Mouse (Mus musculus) CH12.LX (cell line): ENCODE data around the gene Ahnak. TPM values are rescaled to one million over a fixed set of nuclear protein-coding genes. Genes with fewer than 3 reads are reported as not detected.

Experiments
- DNase-seq: peaks from one replicate; pipeline ENCODE4 v3.0.0-alpha.2; 2013; ENCODE audit errors: extremely low read depth
- H3K27ac ChIP-seq: 2 replicates; pipeline ENCODE4 v1.5.1; 2012; ENCODE audit warnings: low read depth, mild to moderate bottlenecking, control low read depth, moderate library complexity; ENCODE audit not compliant: insufficient read depth
- H3K27me3 ChIP-seq: replicated peaks from 2 replicates; pipeline ENCODE3; 2012; ENCODE audit warnings: inconsistent platforms
- H3K36me3 ChIP-seq, 2 experiments: replicated peaks in 1 of 2; 2 replicates each; pipeline versions ENCODE3 to v1.6.1; 2012; ENCODE audit warnings: inconsistent platforms in 1 of 2, low read length in 1 of 2, mild to moderate bottlenecking in 1 of 2, mixed read lengths in 1 of 2, moderate library complexity in 1 of 2; ENCODE audit not compliant: control insufficient read depth in 1 of 2, insufficient read depth in 1 of 2
- H3K4me1 ChIP-seq, 2 experiments: 2 replicates each; pipeline ENCODE4 v1.6.1; 2012; ENCODE audit warnings: inconsistent platforms in 1 of 2, moderate library complexity in 1 of 2; ENCODE audit not compliant: insufficient read depth in 2 of 2, control insufficient read depth in 1 of 2
- H3K4me2 ChIP-seq: 2 replicates; pipeline ENCODE4 v1.6.1; 2012; ENCODE audit warnings: low read depth, mild to moderate bottlenecking, control low read depth; ENCODE audit not compliant: poor library complexity, insufficient read depth, severe bottlenecking
- H3K4me3 ChIP-seq, 3 experiments: fragments of 150-350 bp in 1 of 3; sonication (generic) in 1 of 3; replicated peaks in 1 of 3; 2 replicates each; pipeline versions ENCODE3 to v1.5.1; 2011 to 2012; ENCODE audit warnings: low read depth in 2 of 3, low read length in 2 of 3, mild to moderate bottlenecking in 2 of 3, moderate library complexity in 2 of 3, control low read depth in 1 of 3, improper control_type of control experiment in 1 of 3, inconsistent platforms in 1 of 3, mixed read lengths in 1 of 3; ENCODE audit not compliant: poor library complexity in 1 of 3
- H3K79me2 ChIP-seq: replicated peaks from 2 replicates; pipeline ENCODE4 v1.6.1; 2012; ENCODE audit warnings: mild to moderate bottlenecking, moderate library complexity; ENCODE audit not compliant: control insufficient read depth, poor library complexity, insufficient read depth, severe bottlenecking; ENCODE audit errors: extremely low read depth
- H3K9ac ChIP-seq: 2 replicates; pipeline ENCODE4 v1.6.1; 2012; ENCODE audit warnings: low read depth, mild to moderate bottlenecking, control low read depth, moderate library complexity; ENCODE audit not compliant: insufficient read depth
- H3K9me3 ChIP-seq: replicated peaks from 2 replicates; pipeline ENCODE3; 2012; ENCODE audit warnings: low read length, inconsistent platforms, mixed read lengths
- CHD1 ChIP-seq: IDR thresholded peaks from 2 replicates; pipeline ENCODE4 v1.6.1; 2012; ENCODE audit warnings: low read depth, low read length, improper control_type of control experiment, inconsistent platforms
- ELF1 ChIP-seq: IDR thresholded peaks from 2 replicates; pipeline ENCODE4 v1.6.1; 2014; ENCODE audit warnings: low read depth, mild to moderate bottlenecking, inconsistent platforms, low read length, improper control_type of control experiment
- EP300 ChIP-seq: IDR thresholded peaks from 2 replicates; pipeline ENCODE4 v1.6.1; 2011; ENCODE audit warnings: low read length, improper control_type of control experiment
- ETS1 ChIP-seq: conservative IDR thresholded peaks from 2 replicates; pipeline ENCODE4 v1.6.1; 2012; ENCODE audit warnings: low read depth, mild to moderate bottlenecking, inconsistent platforms, low read length, improper control_type of control experiment, moderate library complexity
- GABPA ChIP-seq: IDR thresholded peaks from 2 replicates; pipeline ENCODE4 v1.6.1; 2012; ENCODE audit warnings: low read depth, low read length, improper control_type of control experiment, inconsistent platforms; ENCODE audit not compliant: insufficient replicate concordance
- HCFC1 ChIP-seq: IDR thresholded peaks from 2 replicates; pipeline ENCODE4 v1.6.1; 2012; ENCODE audit warnings: low read depth, mild to moderate bottlenecking, inconsistent platforms, low read length, improper control_type of control experiment
- JUND ChIP-seq: conservative IDR thresholded peaks from 2 replicates; pipeline ENCODE4 v1.6.1; 2011; ENCODE audit warnings: low read depth, low read length, improper control_type of control experiment
- KAT2A ChIP-seq: IDR thresholded peaks from 2 replicates; pipeline ENCODE4 v1.6.1; 2012; ENCODE audit warnings: low read length, improper control_type of control experiment, inconsistent platforms; ENCODE audit not compliant: insufficient replicate concordance
- MAFK ChIP-seq: IDR thresholded peaks from 2 replicates; pipeline ENCODE4 v1.6.1; 2011; ENCODE audit warnings: low read length, improper control_type of control experiment; ENCODE audit not compliant: insufficient replicate concordance
- MAZ ChIP-seq: IDR thresholded peaks from 2 replicates; pipeline ENCODE4 v1.6.1; 2012; ENCODE audit warnings: low read depth, mild to moderate bottlenecking, inconsistent platforms, low read length, improper control_type of control experiment, moderate library complexity
- PAX5 ChIP-seq: IDR thresholded peaks from 2 replicates; pipeline ENCODE4 v1.6.1; 2012; ENCODE audit warnings: low read length, inconsistent platforms, mixed read lengths
- POLR2A ChIP-seq: IDR thresholded peaks from 2 replicates; pipeline ENCODE4 v1.6.1; 2011; ENCODE audit warnings: low read depth, mild to moderate bottlenecking, improper control_type of control experiment, low read length
- RCOR1 ChIP-seq: conservative IDR thresholded peaks from 2 replicates; pipeline ENCODE4 v1.6.1; 2012; ENCODE audit warnings: low read depth, mild to moderate bottlenecking, inconsistent platforms, low read length, improper control_type of control experiment
- SIN3A ChIP-seq: IDR thresholded peaks from 2 replicates; pipeline ENCODE4 v1.6.1; 2012; ENCODE audit warnings: low read length, improper control_type of control experiment, inconsistent platforms
- UBTF ChIP-seq: IDR thresholded peaks from 2 replicates; pipeline ENCODE4 v1.6.1; 2012; ENCODE audit warnings: low read depth, mild to moderate bottlenecking, inconsistent platforms, low read length, improper control_type of control experiment, moderate library complexity
- USF1 ChIP-seq: IDR thresholded peaks from 2 replicates; pipeline ENCODE4 v1.6.1; 2014; ENCODE audit warnings: low read depth, mild to moderate bottlenecking, inconsistent platforms, low read length, improper control_type of control experiment
- ZC3H11A ChIP-seq: IDR thresholded peaks from 2 replicates; pipeline ENCODE4 v1.6.1; 2012; ENCODE audit warnings: low read depth, mild to moderate bottlenecking, inconsistent platforms, low read length, improper control_type of control experiment
- ZNF384 ChIP-seq: IDR thresholded peaks from 2 replicates; pipeline ENCODE4 v1.6.1; 2012; ENCODE audit warnings: low read depth, low read length, improper control_type of control experiment, inconsistent platforms
- dilution Hi-C: fragments of 300-500 bp; cut with MboI; formaldehyde crosslinking; loops from 2 replicates; pipeline ENCODE4 v1.14.3; 2020; ENCODE audit warnings: low sequenced_read_pairs; ENCODE audit not compliant: extremely low pct_unique_long_range_greater_than_20kb, extremely low pct_ligation_motif_present
- in situ Hi-C: fragments of 300-500 bp; cut with MboI; formaldehyde crosslinking; loops from 3 replicates; pipeline ENCODE4 v1.14.3; 2019; ENCODE audit warnings: low sequenced_read_pairs, low pct_ligation_motif_present, low pct_unique_long_range_greater_than_20kb, mixed read lengths
- polyA plus RNA-seq: library from polyadenylated mRNA; unstranded; fragments of >175 nt; gene quantifications from 2 replicates; pipeline ENCODE4 v1.2.1, GENCODE M21; 2012; ENCODE audit warnings: low read depth; ENCODE audit not compliant: insufficient read length
- total RNA-seq, 2 experiments: library from RNA; depleted of rRNA; stranded (reverse); fragments of 300-350 nt in 1 of 2; fragments of >200 nt in 1 of 2; gene quantifications; 2 replicates each; pipeline ENCODE4 v1.2.3; 2012 to 2014

The Ahnak gene
- total and polyA plus RNA-seq, 3 experiments: 1.7 to 21.7 (median 1.8) TPM

- dilution Hi-C loops (no loop called here), in situ Hi-C loops (no loop called here)
- Histone ChIP-seq H3K27ac (no peak overlapping the region), H3K9ac (no peak overlapping the region), H3K4me1 (peaks cover 8 to 44% of the 10 kb centered on the region in 2 experiments), H3K4me2 (no peak overlapping the region), H3K36me3 (no peaks in the 10 kb centered on the region), H3K9me3 (no peaks in the 10 kb centered on the region), H3K4me3 (no peak overlapping the region), H3K27me3 (no peaks in the 10 kb centered on the region), H3K79me2 (no peaks in the 10 kb centered on the region)
- TF ChIP-seq ZC3H11A (no peak), ELF1 (no peak), PAX5 (no peak), UBTF (no peak), RCOR1 (no peak), JUND (no peak), POLR2A (no peak), GABPA (no peak), MAFK (no peak), KAT2A (no peak), ETS1 (no peak), USF1 (no peak), MAZ (no peak)
- no peak for DNase-seq
Observed at GRCm38 (mm10) chr19:9061221-9061893, 72.3 kb downstream of the Ahnak start.

- no peaks in the 10 kb centered on the region for H3K79me2 ChIP-seq
- TF ChIP-seq JUND: no peak
- no peak for TF ChIP-seq EP300
- TF ChIP-seq PAX5: no peak
- TF ChIP-seq HCFC1: no peak
- no peak for TF ChIP-seq CHD1
- no peak for TF ChIP-seq SIN3A
- no peak for TF ChIP-seq ZNF384
- TF ChIP-seq ZC3H11A: no peak
- TF ChIP-seq, all 38 proteins: peak for 0
- dilution Hi-C loops (no loop called here), in situ Hi-C loops (no loop called here)
- H3K36me3 ChIP-seq: no peaks in the 10 kb centered on the region
- DNase-seq: no peak
- no peaks in the 10 kb centered on the region for H3K9me3 ChIP-seq
- H3K27me3 ChIP-seq: no peaks in the 10 kb centered on the region
- no peak overlapping the region for H3K4me2 ChIP-seq
- no peak overlapping the region for H3K9ac ChIP-seq
- no peak overlapping the region for H3K27ac ChIP-seq
- H3K4me3 ChIP-seq: no peak overlapping the region
- peaks cover 13 to 50% of the 10 kb centered on the region in 2 experiments for H3K4me1 ChIP-seq
Observed at GRCm38 (mm10) chr19:9062822-9063221, 73.7 kb downstream of the Ahnak start.
